Mouse (Mus musculus) megakaryocyte, embryonic 14.5 days (primary cell): ENCODE data around the gene Rnf130.

ENCODE experiments used
- FLI1 ChIP-seq: IDR thresholded peaks from 2 replicates; pipeline ENCODE4 v1.6.1; 2012; ENCODE audit warnings: low read length, inconsistent platforms, mixed read lengths
- GATA1 ChIP-seq: IDR thresholded peaks from 3 replicates; pipeline ENCODE4 v1.6.1; 2012; ENCODE audit warnings: mixed read lengths, low read length, inconsistent platforms, borderline replicate concordance

DNA sequence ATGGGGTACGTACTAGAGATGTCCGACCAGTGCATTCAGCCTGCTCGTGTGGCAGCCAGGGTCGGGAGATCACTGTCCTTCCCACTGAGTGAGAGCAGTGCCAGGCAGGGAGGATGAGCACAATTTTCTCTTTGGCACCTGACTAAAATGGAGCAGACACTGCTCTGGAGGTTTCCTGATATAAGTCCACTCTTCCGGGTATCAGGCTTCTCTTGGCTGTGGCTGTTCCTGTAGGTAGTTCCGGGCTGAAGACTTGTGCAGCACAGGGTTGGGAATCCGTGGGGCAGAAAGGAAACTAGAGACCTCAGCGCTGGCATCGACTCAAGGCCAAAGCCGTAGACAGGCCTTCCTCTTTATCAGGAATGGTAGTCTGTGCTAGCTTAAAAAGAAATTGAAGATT is 48.7 kb downstream of the Rnf130 start:
- TF ChIP-seq GATA1 (no peak), FLI1 (no peak)
